Mouse (Mus musculus) forebrain, embryonic 10.5 days (tissue): ENCODE measurements at regions not wholly inside any gene's neighbourhood (a gene's known extent, or its start where the extent isn't known, plus 50 kb on each side); places are given as distances from the start of the nearest gene placed in this dataset.
A peak's percentile ranks its signal among the peaks of the same experiment; 100 is the strongest.

ENCODE experiments used
- DNase-seq: peaks from one replicate; pipeline ENCODE4 v3.0.0-alpha.2; 2017; ENCODE audit warnings: low spot score; ENCODE audit errors: extremely low spot score
- H3K27ac ChIP-seq: fragments of 300-500 bp; sonication (generic); 2 replicates; pipeline ENCODE4 v1.5.1; 2016; ENCODE audit warnings: mild to moderate bottlenecking
- H3K27me3 ChIP-seq: fragments of 300-500 bp; sonication (generic); 2 replicates; pipeline ENCODE4 v1.6.1; 2016; ENCODE audit warnings: mild to moderate bottlenecking; ENCODE audit not compliant: poor library complexity, severe bottlenecking
- H3K36me3 ChIP-seq: fragments of 300-500 bp; sonication (generic); replicated peaks from 2 replicates; pipeline ENCODE4 v1.6.1; 2016; ENCODE audit warnings: mild to moderate bottlenecking, moderate library complexity
- H3K4me1 ChIP-seq: fragments of 300-500 bp; sonication (generic); 2 replicates; pipeline ENCODE4 v1.6.1; 2016
- H3K4me3 ChIP-seq: fragments of 300-500 bp; sonication (generic); 2 replicates; pipeline ENCODE4 v1.5.1; 2016; ENCODE audit warnings: mild to moderate bottlenecking, moderate library complexity
- H3K9me3 ChIP-seq: fragments of 300-500 bp; sonication (generic); 2 replicates; pipeline ENCODE4 v1.6.1; 2016; ENCODE audit warnings: mild to moderate bottlenecking, moderate library complexity
- WGBS: fragments of 180-500 bp; shearing (Covaris S2); methylation state at CpG from one replicate; pipeline ENCODE4 v1.1.7; 2016; 5-methylcytosine and 5-hydroxymethylcytosine counted together

GRCm38 (mm10) chr13:97441803-97442202, 200.9 kb downstream of the Enc1 start:
- 47% methylated on average over 2 of the region's 2 CpGs for WGBS

DNA sequence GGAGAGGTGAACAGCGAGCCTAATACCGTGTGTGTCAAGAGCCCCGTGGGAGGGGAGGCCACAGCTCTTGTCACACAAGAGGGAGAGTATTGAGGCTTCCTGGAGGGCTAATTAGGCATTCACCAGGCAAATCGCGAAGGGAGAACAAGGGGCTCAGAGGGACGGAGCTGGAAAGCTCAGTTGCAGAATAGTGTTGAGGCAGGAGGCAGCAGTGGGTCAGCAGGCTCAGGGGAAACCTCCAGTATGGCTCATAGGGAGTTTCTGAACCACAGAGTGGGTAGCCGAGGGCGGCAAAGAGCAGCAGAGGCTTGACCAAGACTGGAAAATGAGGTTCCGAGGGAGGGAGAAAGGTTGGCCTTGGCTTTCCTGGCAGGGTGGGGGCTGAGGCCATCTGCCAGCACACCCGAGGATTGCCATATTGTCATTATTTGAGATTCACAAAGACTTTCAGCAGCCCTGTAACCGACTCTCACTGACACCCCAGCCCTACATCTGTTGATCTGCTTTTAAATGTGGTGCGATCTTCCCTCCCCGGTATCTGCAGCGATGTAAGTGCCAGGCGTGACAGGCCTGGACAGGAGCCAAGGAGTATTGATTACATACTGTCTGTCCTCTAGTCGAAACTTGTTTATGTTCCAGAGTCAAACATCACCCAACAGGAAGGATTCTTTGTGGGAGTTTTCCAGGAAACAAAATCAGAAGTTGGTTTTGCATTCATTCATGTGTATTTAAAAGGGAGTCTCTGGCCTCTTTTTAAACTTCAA, 198.5 kb downstream of the Enc1 start:
- Histone ChIP-seq H3K4me3 (peak overlapping the region; percentile 30), H3K36me3 (no peaks in the 10 kb centered on the region), H3K27ac (peak overlapping the region; percentile 94), H3K4me1 (peaks cover 91% of the 10 kb centered on the region), H3K27me3 (peaks cover 23% of the 10 kb centered on the region; the same call in 1 of the 2 replicates), H3K9me3 (no peaks in the 10 kb centered on the region)
- DNase-seq = peak; percentile 53
- 21% methylated on average over 16 of the region's 16 CpGs for WGBS

More at GRCm38 (mm10) chr13:97441803-97442202, 200.9 kb downstream of the Enc1 start:
- Histone ChIP-seq H3K27me3 (peaks cover 22% of the 10 kb centered on the region; the same call in 1 of the 2 replicates), H3K4me3 (no peak overlapping the region), H3K4me1 (peaks cover 67% of the 10 kb centered on the region), H3K36me3 (no peaks in the 10 kb centered on the region), H3K9me3 (no peaks in the 10 kb centered on the region), H3K27ac (peak overlapping the region; percentile 83)
- no peak for DNase-seq

DNA sequence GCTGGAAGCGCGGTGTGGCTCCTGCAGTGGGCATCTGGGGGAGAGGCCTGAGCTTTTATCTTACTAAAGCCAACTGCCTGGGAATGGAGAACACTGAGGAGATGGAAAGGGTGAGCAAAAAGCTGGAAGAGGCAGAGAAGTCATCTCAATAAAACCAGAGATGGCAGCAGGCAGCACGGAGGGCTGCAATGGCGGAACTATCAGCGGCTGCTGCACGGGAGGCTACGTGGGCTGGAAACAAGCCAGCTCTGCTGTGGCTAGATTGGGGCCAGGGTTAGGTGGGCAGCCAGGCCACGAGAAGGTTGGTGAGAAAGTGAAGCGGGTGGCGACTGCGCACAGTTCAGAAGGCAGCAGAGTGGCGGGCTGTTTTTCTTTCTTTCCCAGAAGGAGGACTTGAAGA, 197.8 kb downstream of the Enc1 start:
- Histone ChIP-seq H3K27ac (peak overlapping the region; percentile 94), H3K4me1 (peaks cover 92% of the 10 kb centered on the region), H3K9me3 (no peaks in the 10 kb centered on the region), H3K27me3 (peaks cover 27% of the 10 kb centered on the region; the same call in 1 of the 2 replicates), H3K36me3 (no peaks in the 10 kb centered on the region), H3K4me3 (peak overlapping the region; percentile 30)
- no peak for DNase-seq
- 58% methylated on average over 12 of the region's 12 CpGs for WGBS

DNA sequence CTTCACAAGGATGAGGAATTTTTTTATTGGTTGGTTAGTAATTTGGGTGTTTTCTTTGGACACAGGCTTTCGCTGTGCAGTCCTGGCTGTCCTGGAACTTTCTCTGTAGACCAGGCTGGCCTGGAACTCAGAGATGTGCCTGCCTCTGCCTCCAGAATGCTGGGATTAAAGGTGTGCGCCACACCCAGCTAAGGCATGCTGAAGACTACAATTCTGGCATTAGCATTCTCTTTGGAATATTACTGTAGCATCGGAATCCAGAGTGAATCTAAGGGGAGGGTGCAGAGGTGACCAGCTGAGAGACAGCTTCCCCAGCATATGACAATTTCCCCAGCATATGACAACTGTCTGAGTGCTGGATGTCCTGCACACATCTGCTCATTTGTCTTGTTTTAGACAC, 197.4 kb downstream of the Enc1 start:
- no peaks in the 10 kb centered on the region for H3K9me3 ChIP-seq
- H3K27me3 ChIP-seq = peaks cover 27% of the 10 kb centered on the region; the same call in 1 of the 2 replicates
- no peaks in the 10 kb centered on the region for H3K36me3 ChIP-seq
- H3K4me3 ChIP-seq = no peak overlapping the region
- peak overlapping the region; percentile 94 for H3K27ac ChIP-seq
- peaks cover 96% of the 10 kb centered on the region for H3K4me1 ChIP-seq
- no peak for DNase-seq
- WGBS = 91% methylated on average over 3 of the region's 3 CpGs

DNA sequence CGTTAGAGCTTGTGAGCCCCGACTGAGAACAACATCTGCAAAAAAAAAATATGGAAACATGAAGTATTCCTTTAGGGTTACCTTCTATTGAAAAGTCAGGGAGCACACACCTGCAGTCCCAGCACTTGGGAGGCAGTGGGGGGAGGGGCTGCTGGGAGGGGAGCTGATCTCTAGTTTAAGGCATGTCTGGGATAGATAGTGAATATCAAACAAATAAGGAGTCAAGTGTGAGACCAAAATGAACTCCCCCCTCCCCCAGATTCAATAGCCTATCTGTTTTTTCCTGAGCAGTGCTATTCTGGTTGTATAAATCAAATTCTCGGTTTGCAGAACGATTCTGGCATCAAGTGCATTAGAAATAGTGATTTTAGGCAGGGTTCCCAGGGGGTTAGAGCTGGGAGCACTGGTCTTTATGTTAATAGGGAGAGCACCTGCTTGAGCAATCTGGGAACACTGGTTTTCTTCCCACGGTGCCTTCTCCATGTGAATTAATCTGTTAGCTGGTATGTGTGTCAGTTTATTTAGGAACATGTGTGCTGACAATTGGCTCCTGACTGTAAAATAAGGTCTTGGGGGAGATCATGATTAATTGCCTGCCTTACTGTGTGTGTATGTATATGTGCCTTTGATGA, 195.9 kb downstream of the Enc1 start:
- WGBS = 26% methylated on average over 5 of the region's 5 CpGs
- peak overlapping the region; percentile 94 for H3K27ac ChIP-seq
- H3K27me3 ChIP-seq = peaks cover 34% of the 10 kb centered on the region
- no peaks in the 10 kb centered on the region for H3K36me3 ChIP-seq
- H3K4me1 ChIP-seq = peaks cover 97% of the 10 kb centered on the region
- no peak for DNase-seq
- H3K9me3 ChIP-seq = no peaks in the 10 kb centered on the region
- H3K4me3 ChIP-seq = peak overlapping the region; percentile 49; the same call in 1 of the 2 replicates

DNA sequence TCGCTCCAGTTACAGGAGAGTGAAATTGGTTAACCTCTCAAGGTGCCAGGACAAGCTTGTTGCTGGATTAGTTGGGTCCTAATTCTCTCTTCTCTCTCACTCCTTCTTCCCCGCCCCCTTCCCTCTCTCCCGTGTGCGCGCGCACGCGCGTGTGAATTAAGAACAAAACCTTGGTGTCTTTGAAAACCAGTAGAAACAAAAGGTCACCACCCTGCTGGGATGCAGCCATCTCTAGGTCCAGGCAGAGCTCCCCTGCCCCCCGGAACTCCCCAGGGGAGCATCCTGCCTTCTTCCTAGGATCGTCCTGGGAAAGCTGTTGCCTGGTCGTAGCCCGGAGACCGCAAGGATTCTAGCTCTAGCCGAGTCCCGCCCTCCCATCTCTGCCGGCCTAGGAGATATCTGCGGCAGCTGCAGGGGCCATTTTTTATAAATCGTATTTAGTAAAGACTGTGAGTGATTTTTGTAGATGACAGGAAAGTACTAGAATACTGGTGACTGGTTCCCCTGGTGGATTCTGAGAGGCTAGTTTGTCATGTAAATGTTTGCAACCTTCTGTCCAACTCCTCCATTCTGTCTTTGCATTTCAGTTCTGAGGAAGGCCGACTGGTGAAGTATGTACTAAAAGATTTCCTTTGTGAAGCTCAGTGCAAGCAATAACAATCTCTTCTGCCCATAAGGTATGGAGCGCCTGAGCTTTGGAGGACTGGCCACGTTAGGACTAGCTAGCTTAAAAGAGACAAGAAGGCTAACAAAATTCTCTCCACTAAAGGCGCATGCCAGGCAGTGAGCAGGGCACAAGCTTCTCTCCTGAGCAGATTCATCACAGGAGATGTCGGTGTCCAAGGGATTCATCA, 195.2 kb downstream of the Enc1 start:
- Histone ChIP-seq H3K9me3 (no peaks in the 10 kb centered on the region), H3K36me3 (no peaks in the 10 kb centered on the region), H3K4me1 (peaks cover 89% of the 10 kb centered on the region), H3K27me3 (peaks cover 33% of the 10 kb centered on the region), H3K27ac (peak overlapping the region; percentile 94), H3K4me3 (peak overlapping the region; percentile 49)
- DNase-seq = peak; percentile 84
- 2% methylated on average over 24 of the region's 24 CpGs for WGBS

GRCm38 (mm10) chr13:97434961-97435864, 194.3 kb downstream of the Enc1 start:
- no peaks in the 10 kb centered on the region for H3K36me3 ChIP-seq
- peaks cover 80% of the 10 kb centered on the region for H3K4me1 ChIP-seq
- H3K4me3 ChIP-seq = peak overlapping the region; percentile 49
- H3K9me3 ChIP-seq = no peaks in the 10 kb centered on the region
- H3K27me3 ChIP-seq = peaks cover 24% of the 10 kb centered on the region
- DNase-seq = peak; percentile 67
- H3K27ac ChIP-seq = peak overlapping the region; percentile 94
- WGBS = under 1% methylated on average over 20 of the region's 20 CpGs

DNA sequence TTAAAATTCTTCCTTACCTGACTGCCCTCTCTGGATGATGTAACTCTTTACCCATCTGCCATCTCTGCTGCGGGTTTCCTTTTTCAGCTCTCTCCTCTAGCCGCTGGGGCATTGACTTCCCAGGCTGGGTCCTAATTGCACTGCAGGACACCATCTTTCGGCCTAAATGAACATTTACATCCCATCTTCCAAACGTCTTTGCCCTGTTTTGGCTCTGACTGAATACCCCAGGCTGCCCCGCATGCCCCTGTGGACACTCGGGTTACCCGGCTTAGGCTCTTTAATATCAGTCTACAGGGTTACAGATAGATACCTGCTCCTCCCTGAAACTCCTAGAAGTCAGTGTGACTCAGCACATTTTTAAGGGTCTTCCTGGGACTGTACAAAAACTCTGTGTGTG, 193.3 kb downstream of the Enc1 start:
- 35% methylated on average over 7 of the region's 7 CpGs for WGBS
- no peak for DNase-seq
- Histone ChIP-seq H3K36me3 (no peaks in the 10 kb centered on the region), H3K27me3 (peaks cover 19% of the 10 kb centered on the region), H3K4me1 (peaks cover 73% of the 10 kb centered on the region), H3K4me3 (no peak overlapping the region), H3K27ac (peak overlapping the region; percentile 94), H3K9me3 (no peaks in the 10 kb centered on the region)

GRCm38 (mm10) chr13:97432627-97433026, 191.7 kb downstream of the Enc1 start:
- DNase-seq = no peak
- Histone ChIP-seq H3K36me3 (no peaks in the 10 kb centered on the region), H3K9me3 (no peaks in the 10 kb centered on the region), H3K4me1 (peaks cover 64% of the 10 kb centered on the region), H3K4me3 (no peak overlapping the region), H3K27me3 (peaks cover 16% of the 10 kb centered on the region), H3K27ac (peak overlapping the region; percentile 62; the same call in 1 of the 2 replicates)
- WGBS = 32% methylated on average over 4 of the region's 4 CpGs

DNA sequence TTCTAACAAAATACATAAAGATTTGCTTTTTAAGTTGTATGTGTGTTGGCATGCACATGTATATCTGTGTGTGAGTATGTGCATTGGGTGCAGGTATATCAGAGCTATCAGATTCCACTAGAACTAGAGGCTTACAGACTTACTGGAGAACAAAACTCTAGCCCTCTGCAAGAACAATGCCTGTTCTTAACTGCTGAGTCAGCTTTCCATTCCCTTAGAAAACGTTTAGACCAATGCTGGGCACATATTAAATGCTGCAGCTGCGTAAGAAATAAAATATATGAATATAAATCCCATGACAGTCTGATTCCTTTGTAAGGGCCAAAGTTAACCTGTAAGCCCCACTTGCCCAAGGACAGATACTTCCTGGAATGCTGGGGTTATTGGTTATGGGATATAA, 190.0 kb downstream of the Enc1 start:
- Histone ChIP-seq H3K9me3 (no peaks in the 10 kb centered on the region), H3K4me1 (peaks cover 46% of the 10 kb centered on the region), H3K27ac (no peak overlapping the region), H3K27me3 (peaks cover 11% of the 10 kb centered on the region; the same call in 1 of the 2 replicates), H3K36me3 (no peaks in the 10 kb centered on the region), H3K4me3 (no peak overlapping the region)
- 65% methylated on average over 2 of the region's 2 CpGs for WGBS
- no peak for DNase-seq

DNA sequence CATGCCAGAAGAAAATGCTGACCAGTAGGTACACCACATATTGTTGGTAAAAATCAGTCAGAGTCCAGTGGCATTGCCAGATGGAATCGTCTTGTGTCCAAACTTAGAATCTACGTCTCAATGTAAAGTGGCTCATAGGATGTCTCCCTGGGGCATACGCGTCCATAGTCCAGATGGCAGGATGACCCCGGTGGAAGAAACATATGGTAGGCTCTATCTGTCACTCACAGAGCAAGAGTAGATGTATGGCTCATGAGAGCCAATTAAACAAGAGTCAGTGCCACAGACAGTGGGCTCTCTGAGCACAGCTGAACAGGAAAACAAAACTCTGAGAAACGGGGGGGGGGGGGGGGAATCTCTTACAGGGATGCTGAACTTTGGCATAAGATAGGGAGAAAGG, 187.3 kb downstream of the Enc1 start:
- peaks cover 6% of the 10 kb centered on the region; the same call in 1 of the 2 replicates for H3K27me3 ChIP-seq
- no peak overlapping the region for H3K4me3 ChIP-seq
- H3K4me1 ChIP-seq = peaks cover 33% of the 10 kb centered on the region
- H3K9me3 ChIP-seq = no peaks in the 10 kb centered on the region
- no peak for DNase-seq
- no peaks in the 10 kb centered on the region for H3K36me3 ChIP-seq
- H3K27ac ChIP-seq = no peak overlapping the region
- 75% methylated on average over 6 of the region's 6 CpGs for WGBS

- Histone ChIP-seq H3K27ac (no peak overlapping the region), H3K36me3 (no peaks in the 10 kb centered on the region), H3K4me3 (no peak overlapping the region), H3K9me3 (no peaks in the 10 kb centered on the region), H3K4me1 (peaks cover 28% of the 10 kb centered on the region), H3K27me3 (peaks cover 2% of the 10 kb centered on the region; the same call in 1 of the 2 replicates)
- no peak for DNase-seq
- 84% methylated on average over 4 of the region's 4 CpGs for WGBS
Measured at GRCm38 (mm10) chr13:97427537-97427936, 186.6 kb downstream of the Enc1 start.
